ENCODE assay signal across 21 mouse cellular contexts in the genomic region with DNA sequence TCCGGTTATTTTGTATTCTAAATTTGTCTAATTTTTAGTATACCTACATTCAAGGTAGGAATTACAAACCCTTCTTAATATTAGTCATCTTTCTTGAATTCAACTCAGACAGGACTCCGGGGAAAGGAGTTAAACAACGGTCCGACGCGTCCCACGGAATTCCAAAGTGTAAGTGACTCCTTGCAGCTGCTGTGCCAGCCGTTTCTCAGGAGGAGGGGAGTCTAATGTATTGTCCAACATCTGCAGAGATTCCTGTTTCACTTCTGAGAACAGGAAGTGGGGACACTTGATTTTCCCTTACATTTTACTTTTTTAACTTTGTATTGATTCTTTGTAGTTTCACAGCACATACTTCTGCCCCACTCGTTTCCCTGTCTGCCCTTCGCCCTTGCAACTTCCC.
DNase-seq lines count a peak whose midpoint lies in the region; ATAC-seq lines count a peak whose summit lies in the region.
"Had no signal": no experiment of that assay in that cellular context is flagged by ENCODE, and none has a peak within 500 bp of the region (broad histone marks: within the 10 kb centered on the region; RNA-seq: fewer than 3 reads in every experiment).

No protein-coding gene starts in this region.

- 50% methylated on average over 10 of the region's 10 CpGs for WGBS in embryonic facial prominence, embryonic 11.5 days
- 66% methylated on average over 10 of the region's 10 CpGs for WGBS in embryonic facial prominence, embryonic 10.5 days
- 32% methylated on average over 10 of the region's 10 CpGs for WGBS in kidney, embryonic 16.5 days
- 74% methylated on average over 10 of the region's 10 CpGs for WGBS in midbrain, embryonic 11.5 days
- 84% methylated on average over 10 of the region's 10 CpGs for WGBS in midbrain, embryonic 14.5 days

- H3K9me3 ChIP-seq in embryonic facial prominence, embryonic 11.5 days (replicated peaks; ENCODE audit: control insufficient read depth, low read length) = no peaks in the 10 kb centered on the region
- H3K9me3 ChIP-seq in embryonic facial prominence, embryonic 10.5 days = no peaks in the 10 kb centered on the region
- no peaks in the 10 kb centered on the region for H3K9me3 ChIP-seq in kidney, embryonic 16.5 days (ENCODE audit: low read length)
- no peaks in the 10 kb centered on the region for H3K9me3 ChIP-seq in midbrain, embryonic 11.5 days (ENCODE audit: control insufficient read depth, low read length)
- no peaks in the 10 kb centered on the region for H3K9me3 ChIP-seq in midbrain, embryonic 14.5 days (ENCODE audit: control insufficient read depth, low read length)
- H3K9me3 ChIP-seq: forebrain, embryonic 10.5 days; hindbrain, embryonic 12.5 days had no signal

- ATAC-seq in embryonic facial prominence, embryonic 11.5 days (replicated peaks; ENCODE audit: insufficient number of reproducible peaks, low FRiP score, low TSS enrichment, low read depth) = no peak
- no peak for ATAC-seq in kidney, embryonic 16.5 days (ENCODE audit: low FRiP score, low TSS enrichment)
- ATAC-seq in midbrain, embryonic 11.5 days (ENCODE audit: low FRiP score) = no peak
- no peak for ATAC-seq in midbrain, embryonic 14.5 days (ENCODE audit: low FRiP score, low TSS enrichment)
- ATAC-seq: forebrain, postnatal 0 days had no signal

- no peaks in the 10 kb centered on the region; the same call in 1 of the 2 replicates for H3K4me1 ChIP-seq in embryonic facial prominence, embryonic 11.5 days (ENCODE audit: control insufficient read depth, insufficient read depth, low read length)
- peaks cover 41% of the 10 kb centered on the region for H3K4me1 ChIP-seq in embryonic facial prominence, embryonic 10.5 days
- H3K4me1 ChIP-seq in kidney, embryonic 16.5 days (ENCODE audit: insufficient read depth, low read length) = peaks cover 61% of the 10 kb centered on the region
- H3K4me1 ChIP-seq in midbrain, embryonic 11.5 days (ENCODE audit: control insufficient read depth, insufficient read depth, low read length) = no peaks in the 10 kb centered on the region
- H3K4me1 ChIP-seq in midbrain, embryonic 14.5 days (ENCODE audit: control insufficient read depth, insufficient read depth, low read length) = peaks cover 20% of the 10 kb centered on the region

- no peak overlapping the region for H3K4me2 ChIP-seq in embryonic facial prominence, embryonic 11.5 days (ENCODE audit: low read depth, low read length)
- no peak overlapping the region for H3K4me2 ChIP-seq in kidney, embryonic 16.5 days (replicated peaks; ENCODE audit: low read depth, low read length)
- H3K4me2 ChIP-seq in midbrain, embryonic 11.5 days = no peak overlapping the region
- no peak overlapping the region for H3K4me2 ChIP-seq in midbrain, embryonic 14.5 days (ENCODE audit: low read length)
- H3K4me2 ChIP-seq: hindbrain, embryonic 12.5 days had no signal

- no peak overlapping the region for H3K9ac ChIP-seq in embryonic facial prominence, embryonic 11.5 days (replicated peaks; ENCODE audit: low read length)
- H3K9ac ChIP-seq in kidney, embryonic 16.5 days (replicated peaks; ENCODE audit: low read length) = no peak overlapping the region
- H3K9ac ChIP-seq in midbrain, embryonic 11.5 days (ENCODE audit: low read length) = no peak overlapping the region
- H3K9ac ChIP-seq in midbrain, embryonic 14.5 days (replicated peaks; ENCODE audit: low read length) = no peak overlapping the region
- H3K9ac ChIP-seq: forebrain, postnatal 0 days; hindbrain, embryonic 12.5 days had no signal

- H3K27ac ChIP-seq in embryonic facial prominence, embryonic 11.5 days (replicated peaks; ENCODE audit: low read depth, low read length) = no peak overlapping the region
- H3K27ac ChIP-seq in embryonic facial prominence, embryonic 10.5 days (replicated peaks) = no peak overlapping the region
- H3K27ac ChIP-seq in kidney, embryonic 16.5 days (ENCODE audit: low read length) = no peak overlapping the region
- H3K27ac ChIP-seq in midbrain, embryonic 11.5 days (ENCODE audit: low read depth, low read length) = no peak overlapping the region
- H3K27ac ChIP-seq in midbrain, embryonic 14.5 days (replicated peaks; ENCODE audit: low read depth, low read length) = no peak overlapping the region
- H3K27ac ChIP-seq: heart, adult 2 months; stomach, postnatal 0 days had no signal

- DNase-seq in embryonic facial prominence, embryonic 11.5 days (ENCODE audit: low spot score) = peak; percentile 24
- DNase-seq in embryonic facial prominence, embryonic 10.5 days (ENCODE audit: low spot score) = no peak
- DNase-seq in kidney, postnatal 4 days = peak; percentile 51 to 69
- peak; percentile 75 for DNase-seq in midbrain, embryonic 11.5 days (ENCODE audit: low spot score, missing footprints)
- no peak for DNase-seq in midbrain, embryonic 14.5 days
- DNase-seq in mesoderm, embryonic 11.5 days (ENCODE audit: low read depth, low spot score) = peak; percentile 51
- DNase-seq in adrenal gland, postnatal 14 days = no peak
- DNase-seq: adrenal gland, postnatal 36 days; cerebellum, adult 11 months; cerebellum, postnatal 10 days; forebrain, postnatal 0 days; gastrocnemius, postnatal 36 days; kidney, adult 8-10 months; left cerebral cortex, postnatal 4 days; thymus, adult 2 months; thymus, postnatal 4 days had no signal

- no peak overlapping the region for H3K4me3 ChIP-seq in embryonic facial prominence, embryonic 11.5 days (ENCODE audit: low read depth, low read length)
- H3K4me3 ChIP-seq in embryonic facial prominence, embryonic 10.5 days = no peak overlapping the region
- no peak overlapping the region for H3K4me3 ChIP-seq in kidney, embryonic 16.5 days (ENCODE audit: low read length)
- no peak overlapping the region for H3K4me3 ChIP-seq in midbrain, embryonic 11.5 days (ENCODE audit: low read depth, low read length)
- H3K4me3 ChIP-seq in midbrain, embryonic 14.5 days (replicated peaks; ENCODE audit: low read depth, low read length) = no peak overlapping the region
- H3K4me3 ChIP-seq: forebrain, embryonic 10.5 days; heart, adult 2 months; hindbrain, embryonic 12.5 days had no signal

- no peaks in the 10 kb centered on the region for H3K36me3 ChIP-seq in embryonic facial prominence, embryonic 11.5 days (replicated peaks; ENCODE audit: control insufficient read depth, insufficient read depth, low read depth, low read length)
- no peaks in the 10 kb centered on the region; the same call in 1 of the 2 replicates for H3K36me3 ChIP-seq in embryonic facial prominence, embryonic 10.5 days (replicated peaks)
- no peaks in the 10 kb centered on the region for H3K36me3 ChIP-seq in kidney, embryonic 16.5 days (ENCODE audit: insufficient read depth, low read length)
- H3K36me3 ChIP-seq in midbrain, embryonic 11.5 days (ENCODE audit: control insufficient read depth, insufficient read depth, low read length) = no peaks in the 10 kb centered on the region
- H3K36me3 ChIP-seq in midbrain, embryonic 14.5 days (ENCODE audit: control insufficient read depth, insufficient read depth, low read length) = no peaks in the 10 kb centered on the region
- H3K36me3 ChIP-seq: forebrain, embryonic 10.5 days; hindbrain, embryonic 12.5 days had no signal

- H3K27me3 ChIP-seq in embryonic facial prominence, embryonic 11.5 days (ENCODE audit: control insufficient read depth, insufficient read depth, low read length) = no peaks in the 10 kb centered on the region
- H3K27me3 ChIP-seq in embryonic facial prominence, embryonic 10.5 days (replicated peaks; ENCODE audit: low read depth, poor library complexity, severe bottlenecking) = no peaks in the 10 kb centered on the region
- no peaks in the 10 kb centered on the region for H3K27me3 ChIP-seq in kidney, embryonic 16.5 days (ENCODE audit: insufficient read depth, low read length)
- no peaks in the 10 kb centered on the region for H3K27me3 ChIP-seq in midbrain, embryonic 11.5 days (ENCODE audit: control insufficient read depth, insufficient read depth, low read length)
- no peaks in the 10 kb centered on the region for H3K27me3 ChIP-seq in midbrain, embryonic 14.5 days (ENCODE audit: control insufficient read depth, insufficient read depth, low read length)
- H3K27me3 ChIP-seq: hindbrain, embryonic 12.5 days had no signal

Comparison
In these comparisons a context has a peak if more than half of its experiments do, and no peak if none do; other contexts are left out.
1. DNase-seq: peak in embryonic facial prominence, embryonic 11.5 days (single experiment), kidney, postnatal 4 days (2 of 2), midbrain, embryonic 11.5 days (single experiment) and mesoderm, embryonic 11.5 days (single experiment); none in embryonic facial prominence, embryonic 10.5 days (single experiment), midbrain, embryonic 14.5 days (single experiment) and adrenal gland, postnatal 14 days (single experiment).